Mouse (Mus musculus): ENCODE data around the gene Olfr965.

- TF ChIP-seq CTCF (conservative IDR thresholded peaks at IDR 0.05; ENCODE audit: insufficient read depth, insufficient read length, low read depth, low read length) (no peak), POLR2A (IDR thresholded peaks at IDR 0.05; ENCODE audit: low read depth, low read length) (no peak)
Measured at GRCm38 (mm10) chr9:39708958-39709357, 2.2 kb upstream of the Olfr965 start.
